Mouse (Mus musculus): Measurements from ENCODE around the gene Npm3.

DNA sequence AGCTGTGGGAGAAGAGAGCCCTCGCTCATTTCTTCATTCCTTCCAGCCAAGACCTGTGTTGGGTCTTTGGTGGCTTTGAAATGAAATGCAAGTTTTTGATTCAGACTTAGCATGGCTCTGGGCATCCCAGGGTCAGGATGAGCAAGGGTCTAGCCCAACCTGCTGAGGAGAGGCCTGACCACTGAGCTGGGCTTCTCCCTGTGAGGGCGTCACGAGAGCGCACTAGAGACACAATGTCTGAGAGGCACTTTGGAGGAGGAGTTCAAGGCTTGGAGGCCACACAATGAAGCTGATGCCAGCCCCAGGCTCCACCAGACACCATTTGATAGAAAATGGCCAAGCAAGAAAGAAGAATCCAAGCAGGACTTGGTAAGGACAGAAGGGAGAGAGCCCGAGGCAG, 15.2 kb downstream of the Npm3 start:
- no peak for TF ChIP-seq CTCF (IDR thresholded peaks at IDR 0.05; ENCODE audit: borderline replicate concordance, extremely low read depth, insufficient read depth, insufficient read length)
- no peak for TF ChIP-seq POLR2A (IDR thresholded peaks at IDR 0.05; ENCODE audit: borderline replicate concordance, extremely low read depth, insufficient read depth, insufficient read length, poor library complexity, severe bottlenecking)

Measured in brain, embryonic 14.5 days (tissue).